Mouse (Mus musculus) hindbrain, embryonic 16.5 days (tissue): ENCODE measurements around the gene Gnai2. TPM values are rescaled to one million over a fixed set of nuclear protein-coding genes. Genes with fewer than 3 reads are reported as not detected.

ENCODE experiments used
- ATAC-seq: fragments of 200-750 bp; cut with Nextera tagmentation; 2 replicates; pipeline ENCODE4 v1.8.0; 2017; ENCODE audit warnings: moderate TSS enrichment, moderate library complexity
- H3K27ac ChIP-seq: fragments of 300-500 bp; sonication (generic); 2 replicates; pipeline ENCODE4 v1.5.1; 2014; ENCODE audit warnings: low read depth, mild to moderate bottlenecking, control low read depth, low read length, moderate library complexity
- H3K27me3 ChIP-seq: fragments of 300-500 bp; sonication (generic); replicated peaks from 2 replicates; pipeline ENCODE4 v1.6.1; 2014; ENCODE audit warnings: low read length; ENCODE audit not compliant: control insufficient read depth, insufficient read depth
- H3K36me3 ChIP-seq: fragments of 300-500 bp; sonication (generic); 2 replicates; pipeline ENCODE4 v1.6.1; 2014; ENCODE audit warnings: mild to moderate bottlenecking, low read length, moderate library complexity, mixed read lengths; ENCODE audit not compliant: control insufficient read depth, insufficient read depth
- H3K4me1 ChIP-seq: fragments of 300-500 bp; sonication (generic); 2 replicates; pipeline ENCODE4 v1.6.1; 2014; ENCODE audit warnings: low read depth, low read length; ENCODE audit not compliant: control insufficient read depth, insufficient read depth
- H3K4me2 ChIP-seq: fragments of 300-500 bp; sonication (generic); 2 replicates; pipeline ENCODE4 v1.6.1; 2014; ENCODE audit warnings: mild to moderate bottlenecking, low read length, control low read depth, moderate library complexity
- H3K4me3 ChIP-seq: fragments of 300-500 bp; sonication (generic); 2 replicates; pipeline ENCODE4 v1.5.1; 2014; ENCODE audit warnings: mild to moderate bottlenecking, low read length, control low read depth, moderate library complexity
- H3K9ac ChIP-seq: fragments of 300-500 bp; sonication (generic); 2 replicates; pipeline ENCODE4 v1.6.1; 2014; ENCODE audit warnings: low read depth, mild to moderate bottlenecking, control low read depth, low read length, moderate library complexity
- H3K9me3 ChIP-seq: fragments of 300-500 bp; sonication (generic); 2 replicates; pipeline ENCODE4 v1.6.1; 2014; ENCODE audit warnings: mild to moderate bottlenecking, low read length, moderate library complexity; ENCODE audit not compliant: control insufficient read depth
- WGBS: fragments of 180-500 bp; shearing (Covaris S2); extraction: QIAGEN DNeasy Blood & Tissue Kit; methylation state at CpG from one replicate; pipeline ENCODE4 v1.1.7; 2014; 5-methylcytosine and 5-hydroxymethylcytosine counted together
- polyA plus RNA-seq: library from polyadenylated mRNA; unstranded; fragments of >200 nt; fragmentation: Nextera tagmentation; extraction: Ambion mirVana; gene quantifications from 2 replicates; pipeline ENCODE4 v1.2.1, GENCODE M21; 2015

Gnai2 gene
- polyA plus RNA-seq, 1 experiment from 2014 or later: 302 TPM

GRCm38 (mm10) chr9:107637070-107637469, 1.9 kb upstream of the Gnai2 start:
- Histone ChIP-seq H3K4me3 (no peak overlapping the region), H3K36me3 (no peaks in the 10 kb centered on the region), H3K9ac (peak overlapping the region; percentile 45; the same call in 1 of the 2 replicates), H3K4me1 (peaks cover 30% of the 10 kb centered on the region), H3K4me2 (peak overlapping the region; percentile 36), H3K9me3 (no peaks in the 10 kb centered on the region), H3K27ac (peak overlapping the region; percentile 76), H3K27me3 (no peaks in the 10 kb centered on the region)
- WGBS: 15% methylated on average over 7 of the region's 7 CpGs
- peak; percentile 45 for ATAC-seq

- Histone ChIP-seq H3K4me3 (peak overlapping the region; percentile 82), H3K36me3 (no peaks in the 10 kb centered on the region), H3K4me2 (peak overlapping the region; percentile 79), H3K27me3 (no peaks in the 10 kb centered on the region), H3K4me1 (peaks cover 54% of the 10 kb centered on the region), H3K9ac (peak overlapping the region; percentile 92), H3K27ac (peak overlapping the region; percentile 90), H3K9me3 (no peaks in the 10 kb centered on the region)
- no peak for ATAC-seq
- WGBS: 1% methylated on average over 35 of the region's 35 CpGs
Observed at GRCm38 (mm10) chr9:107634406-107635278, 525 bp downstream of the Gnai2 start.

GRCm38 (mm10) chr9:107633661-107634405, 1.3 kb downstream of the Gnai2 start:
- 1% methylated on average over 15 of the region's 15 CpGs for WGBS
- ATAC-seq: no peak
- H3K9me3 ChIP-seq: no peaks in the 10 kb centered on the region

GRCm38 (mm10) chr9:107633091-107633660, 2.0 kb downstream of the Gnai2 start:
- no peaks in the 10 kb centered on the region for H3K9me3 ChIP-seq
- peak overlapping the region; percentile 92 for H3K9ac ChIP-seq
- no peaks in the 10 kb centered on the region for H3K36me3 ChIP-seq
- 1% methylated on average over 32 of the region's 33 CpGs for WGBS
- H3K27ac ChIP-seq: peak overlapping the region; percentile 90
- ATAC-seq: peak; percentile 3; the same call in 1 of the 2 replicates
- peaks cover 69% of the 10 kb centered on the region for H3K4me1 ChIP-seq
- H3K4me2 ChIP-seq: peak overlapping the region; percentile 79
- peak overlapping the region; percentile 82 for H3K4me3 ChIP-seq
- no peaks in the 10 kb centered on the region for H3K27me3 ChIP-seq

More at GRCm38 (mm10) chr9:107633661-107634405, 1.3 kb downstream of the Gnai2 start:
- Histone ChIP-seq H3K27ac (peak overlapping the region; percentile 90), H3K36me3 (no peaks in the 10 kb centered on the region), H3K4me1 (peaks cover 62% of the 10 kb centered on the region), H3K27me3 (no peaks in the 10 kb centered on the region), H3K9ac (peak overlapping the region; percentile 92), H3K4me3 (peak overlapping the region; percentile 82), H3K4me2 (peak overlapping the region; percentile 79)

DNA sequence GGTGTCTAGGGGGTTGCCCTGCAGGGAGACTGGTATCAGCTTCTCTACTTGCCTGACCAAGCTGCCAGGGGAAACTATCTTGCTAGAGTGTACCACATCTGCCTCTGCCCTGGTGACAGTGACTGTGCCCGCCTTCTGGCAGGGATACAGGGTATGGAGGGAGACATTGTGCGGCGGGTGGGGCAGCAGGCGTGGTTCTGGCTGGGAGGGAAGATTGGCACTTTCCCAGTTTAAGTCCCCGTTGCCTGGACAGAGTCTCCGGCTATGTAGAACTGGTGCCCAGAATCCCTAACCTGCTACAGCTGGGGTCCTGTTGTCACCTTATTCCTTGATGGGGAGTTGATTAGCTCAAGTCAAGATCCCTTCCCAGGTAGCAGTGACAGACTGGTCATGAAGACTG, 2.7 kb downstream of the Gnai2 start:
- Histone ChIP-seq H3K4me3 (peak overlapping the region; percentile 82), H3K9me3 (no peaks in the 10 kb centered on the region), H3K27me3 (no peaks in the 10 kb centered on the region), H3K27ac (peak overlapping the region; percentile 90), H3K4me2 (peak overlapping the region; percentile 79), H3K4me1 (peaks cover 74% of the 10 kb centered on the region), H3K9ac (peak overlapping the region; percentile 92), H3K36me3 (no peaks in the 10 kb centered on the region)
- no peak for ATAC-seq
- 13% methylated on average over 6 of the region's 6 CpGs for WGBS

GRCm38 (mm10) chr9:107631861-107632260, 3.3 kb downstream of the Gnai2 start:
- peak overlapping the region; percentile 90 for H3K27ac ChIP-seq
- H3K9ac ChIP-seq: peak overlapping the region; percentile 92; the same call in 1 of the 2 replicates
- H3K4me2 ChIP-seq: peak overlapping the region; percentile 79
- H3K9me3 ChIP-seq: no peaks in the 10 kb centered on the region
- no peak for ATAC-seq
- H3K36me3 ChIP-seq: no peaks in the 10 kb centered on the region
- no peaks in the 10 kb centered on the region for H3K27me3 ChIP-seq
- H3K4me3 ChIP-seq: no peak overlapping the region; the same call in 1 of the 2 replicates
- peaks cover 74% of the 10 kb centered on the region for H3K4me1 ChIP-seq
- 60% methylated on average over 8 of the region's 8 CpGs for WGBS

DNA sequence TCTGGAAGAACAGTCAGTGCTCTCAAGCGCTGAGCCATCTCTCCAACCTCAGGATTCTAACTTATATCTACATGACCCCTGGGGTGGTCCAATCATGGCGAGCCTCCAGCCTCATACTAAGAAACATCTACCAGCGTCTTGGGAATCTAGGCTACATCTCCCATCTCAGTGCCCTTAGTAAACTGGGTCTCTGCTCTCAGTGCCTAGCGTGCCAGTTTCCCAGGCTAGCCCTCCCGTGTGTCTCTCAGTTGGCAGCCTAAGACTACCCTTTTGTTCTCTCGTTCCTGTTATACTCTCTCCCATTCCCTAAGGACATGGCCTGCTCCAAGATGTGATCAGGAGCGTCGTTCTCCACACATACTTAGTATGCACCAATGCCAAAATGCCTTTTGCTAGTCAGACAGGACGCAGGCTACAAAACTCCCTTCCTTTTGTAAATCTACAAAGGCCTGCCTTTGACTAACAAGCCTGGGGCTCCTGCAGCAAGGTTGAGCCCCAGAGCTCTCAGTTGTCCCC, 3.8 kb downstream of the Gnai2 start:
- Histone ChIP-seq H3K9me3 (no peaks in the 10 kb centered on the region), H3K9ac (no peak overlapping the region), H3K4me3 (no peak overlapping the region), H3K27ac (peak overlapping the region; percentile 90), H3K27me3 (no peaks in the 10 kb centered on the region), H3K4me2 (peak overlapping the region; percentile 79), H3K4me1 (peaks cover 76% of the 10 kb centered on the region), H3K36me3 (no peaks in the 10 kb centered on the region)
- 27% methylated on average over 9 of the region's 9 CpGs for WGBS
- no peak for ATAC-seq

- ATAC-seq: peak; percentile 35
- Histone ChIP-seq H3K27me3 (no peaks in the 10 kb centered on the region), H3K4me3 (0 out of 2 replicates have a peak overlapping the region, but pooled peaks have one; percentile 4), H3K9me3 (no peaks in the 10 kb centered on the region), H3K4me2 (peak overlapping the region; percentile 46), H3K9ac (peak overlapping the region; percentile 39), H3K27ac (peak overlapping the region; percentile 90), H3K36me3 (no peaks in the 10 kb centered on the region), H3K4me1 (peaks cover 79% of the 10 kb centered on the region)
- 5% methylated on average over 4 of the region's 4 CpGs for WGBS
Observed at GRCm38 (mm10) chr9:107630576-107630975, 4.6 kb downstream of the Gnai2 start.
